Mouse (Mus musculus) olfactory bulb, adult 2 months (tissue): Measurements from ENCODE around the gene Aadacl3. TPM values are rescaled to one million over a fixed set of nuclear protein-coding genes. Genes with fewer than 3 reads are reported as not detected.

Experiments
- H3K27ac ChIP-seq: fragments of 200-500 bp; 2 replicates; pipeline ENCODE4 v1.5.1; 2012; ENCODE audit warnings: low read depth, low read length; ENCODE audit not compliant: insufficient read depth
- H3K4me1 ChIP-seq: fragments of 200-500 bp; 2 replicates; pipeline ENCODE4 v1.6.1; 2012; ENCODE audit warnings: low read length; ENCODE audit not compliant: control insufficient read depth, insufficient read depth
- H3K4me3 ChIP-seq: fragments of 200-500 bp; 2 replicates; pipeline ENCODE4 v1.5.1; 2012; ENCODE audit warnings: mild to moderate bottlenecking, low read depth, low read length, moderate library complexity; ENCODE audit not compliant: insufficient read depth
- CTCF ChIP-seq: fragments of 200-500 bp; IDR thresholded peaks from 2 replicates; pipeline ENCODE4 v1.5.1; 2012; ENCODE audit warnings: low read depth, mild to moderate bottlenecking, low read length, moderate library complexity; ENCODE audit not compliant: insufficient read depth
- POLR2A ChIP-seq: fragments of 200-500 bp; IDR thresholded peaks from 2 replicates; pipeline ENCODE4 v1.6.1; 2012; ENCODE audit warnings: mild to moderate bottlenecking, low read depth, low read length, moderate library complexity; ENCODE audit not compliant: insufficient read depth
- WGBS: fragments of 180-500 bp; shearing (Covaris S2); methylation state at CpG from one replicate; pipeline ENCODE4 v1.1.7; 2018; 5-methylcytosine and 5-hydroxymethylcytosine counted together
- polyA plus RNA-seq: library from polyadenylated mRNA; stranded (reverse); fragments of >200 nt; gene quantifications from 2 replicates; pipeline ENCODE4 v1.2.4, GENCODE M21; 2012; ENCODE audit warnings: low replicate concordance; ENCODE audit not compliant: missing spikeins, insufficient read depth, insufficient read length

Aadacl3 gene
- polyA plus RNA-seq, 1 experiment: not detected

DNA sequence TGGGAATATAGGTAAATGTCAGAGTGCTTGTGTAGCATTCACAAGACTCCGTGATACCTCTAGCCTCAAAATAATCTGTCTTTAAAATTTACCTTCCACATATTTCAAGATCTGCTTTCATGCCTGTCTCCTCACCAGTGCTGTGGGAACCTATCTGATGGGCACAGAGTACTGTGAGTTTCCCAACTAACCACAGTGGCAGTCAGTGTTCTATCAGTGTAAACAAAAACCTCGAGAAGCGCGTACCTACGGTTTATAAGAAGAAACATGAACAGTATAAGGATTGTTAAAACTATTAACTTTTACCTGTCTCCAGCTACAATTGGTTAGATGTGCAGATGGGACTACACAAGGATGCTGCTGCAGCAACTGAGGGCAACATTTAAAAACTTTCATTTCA, 30.3 kb downstream of the Aadacl3 start:
- Histone ChIP-seq H3K27ac (no peak overlapping the region), H3K4me1 (no peaks in the 10 kb centered on the region), H3K4me3 (no peak overlapping the region)
- WGBS: 87% methylated on average over 5 of the region's 5 CpGs
- no peak for TF ChIP-seq POLR2A
- no peak for TF ChIP-seq CTCF

GRCm38 (mm10) chr4:144430723-144431122, 32.8 kb downstream of the Aadacl3 start:
- Histone ChIP-seq H3K27ac (no peak overlapping the region), H3K4me3 (no peak overlapping the region), H3K4me1 (no peaks in the 10 kb centered on the region)
- 84% methylated on average over 2 of the region's 2 CpGs for WGBS
- TF ChIP-seq POLR2A (no peak), CTCF (no peak)

DNA sequence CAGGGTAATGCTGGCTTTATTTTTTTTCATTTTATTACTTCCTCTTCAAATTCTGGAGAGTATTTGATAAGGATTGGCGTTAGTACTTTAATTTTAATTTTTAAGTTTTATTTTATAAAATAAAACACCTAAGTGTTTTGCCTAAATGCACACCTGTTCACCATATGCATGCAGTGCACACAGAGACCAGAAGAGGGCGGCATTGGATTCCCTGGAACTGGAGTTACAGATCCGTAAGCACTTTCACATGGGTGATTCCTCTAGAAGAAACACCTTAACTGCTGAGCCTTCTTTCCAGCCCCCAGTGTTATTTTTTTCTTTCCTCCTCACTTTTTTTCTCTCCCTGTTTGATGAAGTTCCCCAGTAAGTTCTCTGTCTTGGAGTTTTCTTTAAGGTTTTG, 34.7 kb downstream of the Aadacl3 start:
- H3K27ac ChIP-seq: no peak overlapping the region
- H3K4me3 ChIP-seq: no peak overlapping the region
- 19% methylated on average over 3 of the region's 3 CpGs for WGBS
- no peak for TF ChIP-seq POLR2A
- no peak for TF ChIP-seq CTCF
- H3K4me1 ChIP-seq: no peaks in the 10 kb centered on the region

- Histone ChIP-seq H3K4me3 (no peak overlapping the region), H3K4me1 (no peaks in the 10 kb centered on the region), H3K27ac (no peak overlapping the region)
- 76% methylated on average over 5 of the region's 5 CpGs for WGBS
- TF ChIP-seq CTCF: no peak
- no peak for TF ChIP-seq POLR2A
Observed at GRCm38 (mm10) chr4:144424590-144424989, 39.0 kb downstream of the Aadacl3 start.

- no peaks in the 10 kb centered on the region for H3K4me1 ChIP-seq
- no peak overlapping the region for H3K27ac ChIP-seq
- no peak overlapping the region for H3K4me3 ChIP-seq
- no peak for TF ChIP-seq CTCF
- no peak for TF ChIP-seq POLR2A
Observed at GRCm38 (mm10) chr4:144420644-144421043, 42.9 kb downstream of the Aadacl3 start.

- whole genome bisulfite sequencing: 81% methylated on average over 9 of the region's 9 CpGs
- TF ChIP-seq POLR2A (no peak), CTCF (no peak)
- Histone ChIP-seq H3K27ac (no peak within 1 kb of the TSS), H3K4me3 (no peak within 1 kb of the TSS), H3K4me1 (no peaks in the 10 kb centered on the region)
Observed at GRCm38 (mm10) chr4:144408290-144408689, 55.3 kb downstream of the Aadacl3 start, which contains the start of gene Pramef12. Gene Pramef12 (minus strand): TSS chr4:144408464.

DNA sequence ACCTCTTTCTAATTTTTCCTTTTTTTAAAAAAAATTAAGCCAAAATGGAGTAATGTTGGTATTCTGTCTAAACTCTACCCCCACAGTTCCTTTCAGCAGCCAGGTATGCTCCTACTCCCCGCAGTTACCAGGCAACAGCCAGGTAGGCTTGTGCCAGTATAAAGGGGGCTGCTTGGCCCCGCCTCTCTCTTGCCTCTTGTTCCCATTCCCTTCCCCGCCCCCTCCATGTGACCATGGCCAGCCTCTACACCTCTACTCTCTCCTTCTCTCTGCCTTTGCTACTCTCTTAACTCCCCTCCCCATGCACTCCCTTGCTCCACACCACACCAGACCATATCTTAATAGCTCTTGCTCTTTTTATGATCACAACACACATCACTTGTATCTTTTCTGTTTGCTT, 57.3 kb downstream of the Aadacl3 start:
- H3K4me3 ChIP-seq: no peak overlapping the region
- 45% methylated on average over 3 of the region's 3 CpGs for WGBS
- TF ChIP-seq POLR2A (no peak), CTCF (no peak)
- no peak overlapping the region for H3K27ac ChIP-seq
- no peaks in the 10 kb centered on the region for H3K4me1 ChIP-seq

- Histone ChIP-seq H3K4me1 (no peaks in the 10 kb centered on the region), H3K4me3 (no peak overlapping the region), H3K27ac (no peak overlapping the region)
- TF ChIP-seq CTCF (no peak), POLR2A (no peak)
- 9% methylated on average over 17 of the region's 17 CpGs for WGBS
Observed at GRCm38 (mm10) chr4:144404456-144405086, 59.0 kb downstream of the Aadacl3 start.

Other genes with a start within 250 kb of the Aadacl3 start
- not detected in 2 replicates for gene Pramel5, start 183.3 kb downstream of the Aadacl3 start, polyA plus RNA-seq
- gene Gm13128, start 133.5 kb downstream of the Aadacl3 start, polyA plus RNA-seq: not detected in 2 replicates
- gene Gm13119, start 105.8 kb downstream of the Aadacl3 start, polyA plus RNA-seq: not detected in 2 replicates
- gene Pramef20, start 85.8 kb downstream of the Aadacl3 start, polyA plus RNA-seq: not detected in 2 replicates
- not detected in 2 replicates for gene Pramef12, start 55.3 kb downstream of the Aadacl3 start, polyA plus RNA-seq
- gene 1700012P22Rik, start 25.0 kb downstream of the Aadacl3 start, polyA plus RNA-seq: not detected in 2 replicates
- not detected in 2 replicates for gene Gm9944, start 10.4 kb downstream of the Aadacl3 start, polyA plus RNA-seq
- not detected in 2 replicates for gene 9430007A20Rik, start 56.1 kb upstream of the Aadacl3 start, polyA plus RNA-seq
- not detected in 2 replicates for gene Gm13124, start 101.4 kb upstream of the Aadacl3 start, polyA plus RNA-seq
- not detected in 2 replicates for gene Aadacl4, start 150.0 kb upstream of the Aadacl3 start, polyA plus RNA-seq
- gene Gm436, start 222.6 kb upstream of the Aadacl3 start, polyA plus RNA-seq: not detected in 2 replicates